Mouse (Mus musculus) megakaryocyte, adult 5-6 weeks (primary cell): ENCODE results near the gene Dolpp1. TPM values are rescaled to one million over a fixed set of nuclear protein-coding genes. Genes with fewer than 3 reads are reported as not detected.

Experiments
- ATAC-seq: 2 replicates; pipeline ENCODE4 v1.8.0; 2016; ENCODE audit warnings: mild to moderate bottlenecking, inconsistent platforms; ENCODE audit not compliant: poor library complexity, severe bottlenecking
- total RNA-seq, 2 experiments: library from RNA; stranded (forward) in 1 of 2; stranded (reverse) in 1 of 2; fragments of 153-499, 151-499 nt in 1 of 2; fragments of 221-1000, 200-1000 nt in 1 of 2; gene quantifications; 2 replicates each; pipeline versions ENCODE4 v1.2.3 to v1.2.4; 2015 to 2017

Dolpp1 gene
- total RNA-seq (2015) (5.3 and 6.0 TPM in 2 replicates), total RNA-seq (2017) (11.5 and 16.8 TPM in 2 replicates)

DNA sequence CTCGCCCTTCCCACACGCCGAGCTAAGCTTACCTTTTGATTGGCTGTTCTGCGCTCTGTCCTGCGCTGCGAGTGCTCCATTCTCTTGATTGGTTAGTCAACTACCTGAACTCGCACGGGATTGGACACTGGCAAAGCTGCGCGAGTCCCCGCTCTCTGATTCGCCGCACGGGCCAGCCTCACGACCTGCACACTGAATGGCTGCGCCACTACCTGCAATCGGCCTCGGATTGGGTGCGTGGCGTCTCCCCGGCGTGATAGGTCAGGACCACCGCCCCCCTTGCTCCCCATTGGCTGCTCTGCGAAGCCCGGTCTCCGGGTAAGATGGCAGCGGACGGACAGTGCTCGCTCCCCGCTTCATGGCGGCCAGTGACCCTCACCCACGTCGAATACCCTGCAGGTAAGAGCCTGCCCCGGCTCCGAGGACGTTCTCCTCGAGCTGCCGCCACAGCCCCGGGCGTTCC lies at the start of gene Dolpp1:
Gene Dolpp1 (plus strand): TSS at position 141 of the 463 bp plus-strand sequence.
- peak; percentile 98 for ATAC-seq

GRCm38 (mm10) chr2:30342544-30342943 lies 49.5 kb upstream of the Dolpp1 start:
- no peak for ATAC-seq

GRCm38 (mm10) chr2:30343601-30344137 lies 48.4 kb upstream of the Dolpp1 start:
- ATAC-seq: no peak

DNA sequence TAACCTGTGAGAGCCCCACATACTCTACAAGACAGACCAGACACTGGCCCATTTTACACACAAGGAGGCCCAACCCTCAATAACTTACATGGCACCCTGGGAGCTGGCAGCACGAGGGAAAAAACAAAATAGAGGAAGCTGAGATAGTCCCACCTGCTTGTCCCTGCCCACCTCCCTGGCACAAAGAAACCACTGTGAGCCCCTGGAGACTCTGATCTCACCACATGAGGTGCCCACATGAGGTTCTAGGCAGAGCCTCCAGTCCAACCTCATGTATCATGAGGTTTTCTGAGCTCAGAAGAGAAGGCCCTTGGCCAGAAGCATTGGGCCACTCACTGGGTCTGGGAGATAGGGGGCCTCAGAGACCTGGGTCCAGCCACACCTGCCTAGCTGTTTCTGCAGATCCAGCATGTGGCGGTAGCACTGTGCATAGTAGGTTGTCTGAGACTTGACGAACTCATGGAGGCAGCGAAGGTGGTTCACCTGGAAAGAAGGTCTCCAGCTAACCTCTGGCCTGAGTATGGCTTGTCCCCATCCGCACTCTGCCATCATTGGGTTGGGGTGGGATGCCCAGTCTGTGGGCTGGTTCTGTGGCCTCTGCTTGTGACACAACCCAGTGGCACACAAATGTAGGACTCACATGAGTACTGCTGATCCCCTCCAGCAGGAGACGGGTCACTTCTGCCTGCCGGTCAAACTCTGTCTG lies 45.9 kb upstream of the Dolpp1 start:
- no peak for ATAC-seq

DNA sequence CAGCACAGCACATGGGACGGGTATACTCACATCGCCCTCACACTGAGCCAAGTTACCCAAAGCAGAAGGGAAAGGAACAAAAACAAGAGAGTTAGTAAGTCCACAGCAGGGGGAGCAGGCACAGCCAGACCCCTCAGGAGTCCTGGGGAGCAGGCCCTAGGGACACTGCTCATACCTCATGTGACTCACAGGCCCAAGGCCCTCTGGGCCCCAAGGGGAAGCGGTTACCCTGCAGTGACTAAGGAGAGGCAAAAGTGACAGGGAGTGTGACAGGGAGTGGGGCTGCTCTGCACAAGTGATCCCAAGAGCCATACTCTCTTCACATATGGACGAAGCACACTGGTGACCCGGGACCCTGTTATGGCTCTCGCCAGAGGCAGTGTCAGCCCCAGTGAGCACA lies 42.9 kb upstream of the Dolpp1 start:
- ATAC-seq: no peak

GRCm38 (mm10) chr2:30351149-30351548 lies 40.9 kb upstream of the Dolpp1 start:
- no peak for ATAC-seq

- no peak for ATAC-seq
Measured at GRCm38 (mm10) chr2:30355861-30356260, 36.2 kb upstream of the Dolpp1 start.

DNA sequence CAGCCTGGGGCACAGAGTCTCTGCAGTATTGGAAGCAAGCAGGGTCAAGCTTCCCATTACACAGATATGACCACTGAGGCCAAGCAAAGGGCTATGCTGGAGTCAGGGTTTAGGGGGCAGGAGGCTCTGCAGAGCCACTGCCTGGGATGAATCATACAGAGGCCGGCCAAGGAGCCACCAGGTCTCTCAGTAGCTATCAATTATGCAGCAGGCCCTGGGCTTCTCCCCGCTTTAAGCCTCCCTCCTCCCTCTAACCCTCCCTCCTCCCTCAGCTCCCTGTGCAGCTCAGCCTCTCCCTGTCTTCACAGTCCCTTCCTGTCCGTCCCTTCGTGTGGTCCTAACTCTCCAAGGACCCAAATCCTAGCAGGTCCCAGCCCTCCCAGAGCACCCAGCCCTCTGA lies 35.8 kb upstream of the Dolpp1 start:
- ATAC-seq: no peak

DNA sequence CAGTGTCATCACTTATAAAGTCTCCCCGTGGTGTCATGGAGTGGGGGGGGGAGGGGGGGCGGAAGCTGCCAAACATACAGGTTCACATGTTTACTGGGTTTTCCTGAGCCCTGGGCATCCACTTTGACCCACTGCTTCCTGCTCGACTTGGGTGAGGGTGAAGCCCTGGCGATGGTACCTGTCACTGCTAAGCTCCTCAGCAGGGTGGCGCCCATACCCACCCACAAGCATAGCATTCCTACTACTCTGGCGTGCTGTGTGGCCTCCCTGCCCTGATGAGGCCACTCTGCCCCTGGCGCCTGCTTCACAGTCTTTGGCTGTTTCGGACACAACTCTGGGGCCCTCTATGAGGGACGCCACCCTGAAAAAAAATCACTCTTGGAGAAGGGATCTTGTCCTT lies 35.1 kb upstream of the Dolpp1 start:
- ATAC-seq: no peak

GRCm38 (mm10) chr2:30357552-30358510 lies 34.2 kb upstream of the Dolpp1 start:
- ATAC-seq: no peak

DNA sequence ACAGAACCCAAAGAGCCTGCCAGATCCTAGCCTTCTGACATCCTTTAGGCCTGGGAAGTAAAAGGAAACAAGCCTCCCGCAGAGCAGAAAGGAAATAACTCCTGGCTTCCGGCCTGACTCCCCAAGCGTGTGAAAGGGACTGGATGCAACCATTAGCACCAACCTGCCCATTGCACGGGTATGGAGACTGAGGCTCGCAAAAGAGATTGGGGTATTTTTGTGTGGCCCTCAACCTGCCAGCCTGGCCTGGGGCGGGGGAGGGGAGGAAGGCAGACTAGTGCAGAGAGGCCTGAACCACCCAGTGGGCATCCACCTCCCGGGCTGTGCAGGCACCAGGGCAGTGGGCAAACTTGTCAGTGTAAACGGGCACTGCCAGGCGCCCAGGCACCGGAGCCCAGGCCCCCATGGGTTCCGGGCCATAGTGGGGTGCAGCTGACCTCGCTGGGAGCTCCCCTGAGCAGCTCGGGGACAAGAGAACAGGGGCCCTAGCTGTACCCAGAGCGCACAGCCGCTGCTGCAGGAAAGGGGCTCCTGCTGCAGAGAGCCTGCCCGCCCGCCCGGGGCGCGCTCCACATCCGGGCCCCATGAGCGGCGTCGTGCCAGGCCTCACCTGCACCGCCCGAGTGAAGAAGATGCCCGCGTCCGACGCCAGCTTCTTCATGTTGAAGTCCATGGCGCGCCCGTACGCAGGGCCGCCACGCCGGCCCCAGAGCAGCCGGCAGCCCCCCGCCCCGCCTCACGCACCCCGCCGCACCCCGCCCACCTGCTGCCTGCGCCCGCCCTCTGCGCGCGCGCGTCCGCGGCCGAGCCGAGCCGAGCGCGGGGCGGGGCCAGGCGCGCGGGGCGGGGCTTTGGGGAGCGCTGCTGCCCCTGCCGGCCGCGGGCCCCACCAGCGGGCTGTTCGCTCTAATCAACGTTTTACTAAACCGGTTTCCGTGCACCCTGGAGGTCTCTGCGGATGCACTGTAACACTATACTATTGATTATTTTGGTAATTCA lies 33.2 kb upstream of the Dolpp1 start, which contains the start of gene Sh3glb2:
Gene Sh3glb2 (minus strand): TSS at position 805 of the 999 bp plus-strand sequence.
- peak; percentile 61 for ATAC-seq

- no peak for ATAC-seq
Measured at GRCm38 (mm10) chr2:30360626-30361025, 31.4 kb upstream of the Dolpp1 start.

GRCm38 (mm10) chr2:30362865-30363264 lies 29.2 kb upstream of the Dolpp1 start:
- no peak for ATAC-seq

DNA sequence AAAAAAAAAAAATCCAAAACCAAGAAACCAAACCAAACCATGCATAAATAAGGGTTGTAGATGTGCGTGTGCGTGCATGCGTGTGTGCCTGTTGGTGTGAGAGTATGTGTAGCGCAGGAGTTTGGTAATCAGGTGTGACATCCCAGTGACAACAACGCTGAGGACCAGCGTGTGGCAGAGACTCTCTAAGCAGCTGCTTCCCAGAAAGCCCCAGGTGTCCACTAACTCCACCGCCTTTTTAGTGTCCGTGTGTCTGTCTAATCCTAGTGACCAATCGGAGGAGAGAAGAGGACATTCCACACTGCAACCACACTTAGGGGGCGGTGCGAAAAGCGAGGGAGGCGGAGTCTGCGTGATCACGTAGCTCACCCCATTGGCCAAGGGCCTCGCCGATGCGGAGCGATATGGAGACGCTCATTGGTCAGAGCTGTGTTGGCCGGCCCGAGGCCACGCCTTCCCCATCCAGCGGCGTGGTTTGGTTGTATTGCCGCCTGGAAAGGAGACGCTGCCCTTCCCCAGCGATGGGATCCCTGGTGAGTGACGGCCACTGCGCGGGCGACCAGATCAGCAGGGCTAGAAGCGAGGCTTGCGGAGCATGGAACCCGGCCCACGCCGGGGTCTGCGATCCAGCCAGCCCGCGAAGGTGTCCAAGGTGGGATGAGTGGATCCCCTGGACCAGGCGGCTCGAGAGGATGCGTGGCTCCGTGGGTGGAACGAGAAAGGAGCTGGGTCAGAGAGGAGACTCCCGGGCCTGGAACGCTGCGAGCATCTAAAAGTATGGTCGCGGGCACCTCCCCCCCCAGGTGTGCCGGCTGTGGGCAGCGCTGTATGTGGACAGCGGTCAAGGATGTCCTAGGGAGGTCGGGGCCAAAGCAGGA lies 28.0 kb upstream of the Dolpp1 start, which contains the start of gene Miga2:
Gene Miga2 (plus strand): TSS at position 461 of the 878 bp plus-strand sequence.
- ATAC-seq: peak; percentile 97

DNA sequence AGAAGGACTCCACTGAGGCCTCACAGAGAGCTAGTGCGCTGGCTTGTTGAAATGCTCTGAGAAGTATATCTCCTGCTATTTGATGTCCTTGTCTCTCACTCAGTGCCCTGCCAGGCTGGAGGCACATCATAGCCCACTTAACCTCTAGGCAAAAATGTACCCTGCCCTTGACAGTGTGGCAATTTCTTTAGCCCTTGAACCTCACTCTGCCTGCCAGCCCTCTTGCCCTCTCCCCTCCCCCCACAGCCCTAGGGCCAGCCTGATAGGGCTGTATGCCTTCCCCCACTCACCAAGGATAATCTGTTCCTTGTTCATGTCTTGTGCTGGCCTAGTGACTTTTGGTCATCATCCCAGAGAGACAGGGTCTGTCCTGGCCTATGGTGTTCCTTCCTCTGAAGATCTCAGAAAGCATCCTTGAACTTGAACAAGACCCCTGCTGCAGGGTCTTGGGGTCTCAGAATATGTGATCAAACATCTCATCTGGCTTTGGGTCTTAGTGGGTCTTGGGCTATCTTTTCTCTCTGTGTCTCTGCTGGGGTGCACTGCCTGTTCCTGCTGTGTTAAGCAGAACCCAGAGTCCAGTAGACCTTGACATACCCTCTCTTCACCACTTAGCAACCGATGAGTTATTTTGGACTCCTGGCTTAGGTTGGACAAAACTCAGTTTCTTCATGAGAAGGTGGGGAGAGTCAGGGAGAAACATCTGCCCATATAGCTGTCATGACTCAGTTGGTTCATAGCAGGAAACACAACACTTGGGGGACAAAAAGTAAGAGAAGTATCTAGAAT lies 26.6 kb upstream of the Dolpp1 start:
- no peak for ATAC-seq

DNA sequence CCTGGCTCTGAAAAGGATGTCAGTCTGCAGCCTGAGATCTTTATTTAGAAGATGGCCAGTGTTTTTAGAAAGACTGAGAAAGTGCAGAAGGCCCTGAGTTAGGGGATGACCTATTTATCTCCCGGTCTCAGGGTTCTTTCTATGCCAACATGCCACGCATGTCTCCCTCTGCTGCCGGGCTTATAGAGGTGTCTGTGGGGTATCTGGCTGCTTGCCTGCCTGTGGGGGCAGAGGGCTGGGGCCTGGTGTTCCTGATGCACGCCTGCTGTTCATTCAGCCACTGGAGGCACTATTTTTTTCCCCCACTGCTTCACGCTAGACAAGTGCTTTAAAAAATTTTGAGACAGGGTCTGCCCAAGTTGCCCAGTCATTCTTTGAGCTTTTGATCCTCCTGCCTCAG lies 25.9 kb upstream of the Dolpp1 start:
- ATAC-seq: no peak

GRCm38 (mm10) chr2:30371544-30371943 lies 20.5 kb upstream of the Dolpp1 start:
- ATAC-seq: no peak

- ATAC-seq: no peak
Measured at GRCm38 (mm10) chr2:30372726-30373125, 19.3 kb upstream of the Dolpp1 start.
